15 mouse cellular contexts compared by ENCODE assay signal in the genomic region with DNA sequence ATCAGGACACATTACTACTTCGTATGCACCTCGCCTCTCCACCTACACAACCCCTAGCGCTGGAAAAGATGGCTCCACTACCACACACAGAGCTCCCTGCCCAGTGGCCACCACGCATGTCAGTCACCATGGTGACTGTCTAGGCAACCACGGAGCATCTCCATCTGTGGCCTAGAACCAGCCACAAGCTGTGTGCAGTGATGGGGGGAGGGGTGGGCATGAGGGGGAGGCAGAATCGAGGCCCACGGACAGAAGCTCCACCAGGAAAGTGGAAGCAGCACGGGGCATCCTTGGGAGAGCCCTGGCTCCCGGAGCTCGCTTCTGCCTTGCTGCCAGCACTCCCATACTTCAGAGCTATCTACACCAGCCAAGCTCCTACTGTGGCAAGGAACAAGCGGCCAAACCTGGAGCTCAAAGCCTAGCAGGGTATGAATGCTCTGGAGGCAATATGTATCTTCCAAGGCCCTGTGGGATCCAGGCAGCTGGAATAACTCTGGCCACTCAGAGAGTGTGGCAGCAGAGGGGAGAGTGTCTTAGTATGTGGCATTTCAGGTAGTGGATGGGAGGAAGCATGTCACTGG. TPM values are rescaled to one million over a fixed set of nuclear protein-coding genes. Genes with fewer than 3 reads are reported as not detected.
A peak's percentile ranks its signal among the peaks of the same experiment; 100 is the strongest.
DNase-seq lines count a peak whose midpoint lies in the region; ATAC-seq and TF ChIP-seq lines count a peak whose summit lies in the region.
"Had no signal": no experiment of that assay in that cellular context is flagged by ENCODE, and none has a peak within 500 bp of the region (broad histone marks: within the 10 kb centered on the region; RNA-seq: fewer than 3 reads in every experiment).

No protein-coding gene starts in this region.

- H3K9ac ChIP-seq in forebrain, postnatal 0 days = no peak overlapping the region
- H3K9ac ChIP-seq in forebrain, embryonic 11.5 days (ENCODE audit: low read length) = no peak overlapping the region
- H3K9ac ChIP-seq: heart, embryonic 15.5 days; limb, embryonic 12.5 days; lung, embryonic 15.5 days; midbrain, embryonic 13.5 days; neural tube, embryonic 15.5 days had no signal

- H3K27me3 ChIP-seq in forebrain, postnatal 0 days (ENCODE audit: insufficient read depth, low read length) = no peaks in the 10 kb centered on the region
- no peaks in the 10 kb centered on the region for H3K27me3 ChIP-seq in forebrain, embryonic 11.5 days (ENCODE audit: control insufficient read depth, insufficient read depth, low read length)
- H3K27me3 ChIP-seq: heart, embryonic 15.5 days; limb, embryonic 12.5 days; lung, embryonic 15.5 days; midbrain, embryonic 13.5 days; neural tube, embryonic 15.5 days had no signal

- H3K4me2 ChIP-seq in forebrain, postnatal 0 days (ENCODE audit: low read depth) = no peak overlapping the region
- no peak overlapping the region for H3K4me2 ChIP-seq in forebrain, embryonic 11.5 days (ENCODE audit: low read depth, low read length, severe bottlenecking)
- H3K4me2 ChIP-seq: heart, embryonic 15.5 days; limb, embryonic 12.5 days; lung, embryonic 15.5 days; midbrain, embryonic 13.5 days; neural tube, embryonic 15.5 days had no signal

- no peak for DNase-seq in forebrain, postnatal 0 days
- DNase-seq in forebrain, embryonic 11.5 days (ENCODE audit: low spot score) = no peak
- DNase-seq in R1 (ENCODE audit: low read depth, low spot score) = peak; percentile 38
- DNase-seq in frontal cortex, postnatal 10 days (ENCODE audit: low spot score in 2 of 2) = peak; percentile 55 to 68
- DNase-seq in left cerebral cortex, postnatal 36 days (ENCODE audit: low spot score in 2 of 2) = peak; percentile 76 to 84
- no peak for DNase-seq in ovary, postnatal 14 days (ENCODE audit: low spot score)
- no peak for DNase-seq in B cell, adult 2 months
- DNase-seq: kidney, adult 18-20 months had no signal

- peaks cover 20% of the 10 kb centered on the region for H3K36me3 ChIP-seq in forebrain, postnatal 0 days (ENCODE audit: insufficient read depth)
- no peaks in the 10 kb centered on the region for H3K36me3 ChIP-seq in forebrain, embryonic 11.5 days (ENCODE audit: control insufficient read depth, insufficient read depth, low read length)
- H3K36me3 ChIP-seq: heart, embryonic 15.5 days had no signal

- H3K27ac ChIP-seq in forebrain, postnatal 0 days (ENCODE audit: low read depth, low read length) = no peak overlapping the region
- H3K27ac ChIP-seq in forebrain, embryonic 11.5 days (ENCODE audit: low read depth, low read length) = no peak overlapping the region
- H3K27ac ChIP-seq: heart, embryonic 15.5 days; lung, embryonic 15.5 days; midbrain, embryonic 13.5 days; neural tube, embryonic 15.5 days had no signal

- WGBS in forebrain, postnatal 0 days = 75% methylated on average over 11 of the region's 11 CpGs
- WGBS in forebrain, embryonic 11.5 days = 91% methylated on average over 11 of the region's 11 CpGs

- ATAC-seq in forebrain, postnatal 0 days = peak; percentile 78
- no peak for ATAC-seq in forebrain, embryonic 11.5 days (replicated peaks; ENCODE audit: low FRiP score)
- no peak for ATAC-seq in monocyte, adult 5-6 weeks (replicated peaks; ENCODE audit: insufficient number of reproducible peaks, low FRiP score, low TSS enrichment, poor library complexity, severe bottlenecking)
- ATAC-seq: forebrain, embryonic 14.5 days; midbrain, embryonic 13.5 days had no signal

- H3K4me1 ChIP-seq in forebrain, postnatal 0 days (ENCODE audit: insufficient read depth) = no peaks in the 10 kb centered on the region
- no peaks in the 10 kb centered on the region for H3K4me1 ChIP-seq in forebrain, embryonic 11.5 days (replicated peaks; ENCODE audit: control insufficient read depth, insufficient read depth, low read length)

- intact Hi-C loops in left cerebral cortex, postnatal 36 days (cut with DNase I) = loop anchor here (5.0 kb wide), 1 partner anchor 54 kb away; a partner anchor contains a TSS

- H3K4me3 ChIP-seq in forebrain, postnatal 0 days (ENCODE audit: low read depth, low read length) = no peak overlapping the region
- H3K4me3 ChIP-seq in forebrain, embryonic 11.5 days (ENCODE audit: low read depth, low read length) = no peak overlapping the region
- H3K4me3 ChIP-seq: heart, embryonic 15.5 days; limb, embryonic 12.5 days; lung, embryonic 15.5 days; midbrain, embryonic 13.5 days; neural tube, embryonic 15.5 days had no signal

- TF ChIP-seq CTCF in forebrain, postnatal 0 days (IDR thresholded peaks at IDR 0.05; ENCODE audit: low read depth) = no peak

- no peaks in the 10 kb centered on the region for H3K9me3 ChIP-seq in forebrain, postnatal 0 days (ENCODE audit: low read length)
- no peaks in the 10 kb centered on the region for H3K9me3 ChIP-seq in forebrain, embryonic 11.5 days (ENCODE audit: control insufficient read depth, low read length)
- H3K9me3 ChIP-seq: heart, embryonic 15.5 days; lung, embryonic 15.5 days; midbrain, embryonic 13.5 days; neural tube, embryonic 15.5 days had no signal

RNA-seq across cellular contexts. Expression of a gene that starts 47.1 kb away (rescaled TPM):
- total RNA-seq in forebrain, postnatal 0 days (2014; rRNA removed) = 71.3 and 73.3 TPM in 2 replicates
- polyA plus RNA-seq in forebrain, postnatal 0 days (2015; fragmentation: Nextera tagmentation; extraction: Ambion mirVana) = 43.3 and 51.4 TPM in 2 replicates
- polyA plus RNA-seq in forebrain, embryonic 11.5 days (2014; fragmentation: Nextera tagmentation; extraction: Ambion mirVana) = 36.2 and 41.2 TPM in 2 replicates
- total RNA-seq in left cerebral cortex, postnatal 36 days (2021) = 10 to 100 TPM; 31.0 to 39.9 TPM
- total RNA-seq in monocyte, adult 5-6 weeks (2017) = 67.9 to 73.5 TPM (median 73.1 TPM) in 3 replicates

RNA-seq across cellular contexts. Expression of a gene that starts 52.3 kb away (rescaled TPM):
- 58.2 and 67.9 TPM in 2 replicates for total RNA-seq in forebrain, postnatal 0 days (2014; rRNA removed)
- 132 and 165 TPM in 2 replicates for polyA plus RNA-seq in forebrain, postnatal 0 days (2015; fragmentation: Nextera tagmentation; extraction: Ambion mirVana)
- polyA plus RNA-seq in forebrain, embryonic 11.5 days (2014; fragmentation: Nextera tagmentation; extraction: Ambion mirVana) = 15.8 and 17.4 TPM in 2 replicates
- total RNA-seq in left cerebral cortex, postnatal 36 days (2021) = 10 to 100 TPM; 60.1 to 60.2 TPM
- total RNA-seq in monocyte, adult 5-6 weeks (2017) = 37.1 to 51.1 TPM (median 40.7 TPM) in 3 replicates

RNA-seq across cellular contexts. Expression of a gene that starts 59.9 kb away (rescaled TPM):
- total RNA-seq in forebrain, postnatal 0 days (2014; rRNA removed) = 4.6 and 7.2 TPM in 2 replicates
- 1.7 and 2.3 TPM in 2 replicates for polyA plus RNA-seq in forebrain, postnatal 0 days (2015; fragmentation: Nextera tagmentation; extraction: Ambion mirVana)
- polyA plus RNA-seq in forebrain, embryonic 11.5 days (2014; fragmentation: Nextera tagmentation; extraction: Ambion mirVana) = 7.6 and 8.8 TPM in 2 replicates
- 1 to 10 TPM; 4.7 to 4.9 TPM for total RNA-seq in left cerebral cortex, postnatal 36 days (2021)
- total RNA-seq in monocyte, adult 5-6 weeks (2017) = under 0.01 TPM in 1 of 3 replicates, not detected in the others

Comparison
In these comparisons a context has a peak if more than half of its experiments do, and no peak if none do; other contexts are left out.
1. DNase-seq: peak in R1 (single experiment), frontal cortex, postnatal 10 days (2 of 2) and left cerebral cortex, postnatal 36 days (2 of 2); none in forebrain, postnatal 0 days (single experiment), forebrain, embryonic 11.5 days (single experiment), ovary, postnatal 14 days (single experiment) and B cell, adult 2 months (0 of 2).